In genomic region chr4:26346443-26347106, GRCm38 (mm10) we compare ENCODE assay signal across 8 mouse cellular contexts. TPM values are rescaled to one million over a fixed set of nuclear protein-coding genes. Genes with fewer than 3 reads are reported as not detected.
DNase-seq lines count a peak whose midpoint lies in the region; ATAC-seq and TF ChIP-seq lines count a peak whose summit lies in the region.

TSS of gene Manea (minus strand) at chr4:26346891.

- H3K4me1 ChIP-seq in hindbrain, embryonic 10.5 days (replicated peaks) = peaks cover 5% of the 10 kb centered on the region
- no peaks in the 10 kb centered on the region for H3K4me1 ChIP-seq in lung, postnatal 0 days (ENCODE audit: insufficient read depth, low read depth, low read length)

- H3K27ac ChIP-seq in hindbrain, embryonic 10.5 days = peak within 1 kb of the TSS; percentile 99
- H3K27ac ChIP-seq in lung, postnatal 0 days (ENCODE audit: low read length) = peak within 1 kb of the TSS; percentile 89

- TF ChIP-seq EP300 in lung, postnatal 0 days (IDR thresholded peaks at IDR 0.05) = no peak

- TF ChIP-seq CTCF in lung, postnatal 0 days (IDR thresholded peaks at IDR 0.05) = peak; percentile 47

- peak within 1 kb of the TSS; percentile 79 for H3K4me3 ChIP-seq in hindbrain, embryonic 10.5 days
- H3K4me3 ChIP-seq in lung, postnatal 0 days (ENCODE audit: low read depth, low read length) = peak within 1 kb of the TSS; percentile 78

- under 1% methylated on average over 52 of the region's 52 CpGs for WGBS in hindbrain, embryonic 10.5 days
- WGBS in lung, postnatal 0 days = 3% methylated on average over 39 of the region's 52 CpGs

- H3K4me2 ChIP-seq in lung, postnatal 0 days (replicated peaks; ENCODE audit: low read depth, low read length) = peak within 1 kb of the TSS; percentile 73

- DNase-seq in MN1 (ENCODE audit: low spot score) = peak; percentile 87
- peak; percentile 91 for DNase-seq in cerebellum, adult 9-10 months
- DNase-seq in hindbrain, embryonic 10.5 days (ENCODE audit: low spot score) = peak; percentile 93
- peak; percentile 88 for DNase-seq in layer of hippocampus, adult 9-11 months
- peak; percentile 97 for DNase-seq in lung, postnatal 0 days (ENCODE audit: low spot score)
- peak; percentile 88 for DNase-seq in ovary, postnatal 14 days (ENCODE audit: low spot score)
- peak; percentile 96 for DNase-seq in thymus, postnatal 14 days

- peak; percentile 98 for ATAC-seq in frontal cortex, adult (ENCODE audit: low TSS enrichment)
- peak; percentile 99 for ATAC-seq in lung, postnatal 0 days

- peaks cover 3% of the 10 kb centered on the region; the same call in 1 of the 2 replicates for H3K36me3 ChIP-seq in hindbrain, embryonic 10.5 days
- H3K36me3 ChIP-seq in lung, postnatal 0 days (ENCODE audit: insufficient read depth, low read length) = no peaks in the 10 kb centered on the region

- H3K9me3 ChIP-seq in hindbrain, embryonic 10.5 days = no peaks in the 10 kb centered on the region
- H3K9me3 ChIP-seq in lung, postnatal 0 days (ENCODE audit: low read length) = no peaks in the 10 kb centered on the region

- no peaks in the 10 kb centered on the region for H3K27me3 ChIP-seq in hindbrain, embryonic 10.5 days (ENCODE audit: insufficient read depth, poor library complexity, severe bottlenecking)
- H3K27me3 ChIP-seq in lung, postnatal 0 days (replicated peaks; ENCODE audit: insufficient read depth, low read length) = no peaks in the 10 kb centered on the region

- peak within 1 kb of the TSS; percentile 88 for H3K9ac ChIP-seq in lung, postnatal 0 days (replicated peaks; ENCODE audit: low read depth)

RNA-seq across cellular contexts. Expression of gene Manea, which starts in this region (rescaled TPM):
- 17.8 and 19.9 TPM in 2 replicates for polyA plus RNA-seq in hindbrain, embryonic 10.5 days (2016; fragmentation: Nextera tagmentation; extraction: Ambion mirVana)
- polyA plus RNA-seq in lung, postnatal 0 days (2015; fragmentation: Nextera tagmentation; extraction: Ambion mirVana) = 7.0 and 8.1 TPM in 2 replicates

Comparison
In these comparisons a context has a peak if more than half of its experiments do, and no peak if none do; other contexts are left out.
1. Peak in every context shown above with its lines: DNase-seq, ATAC-seq, H3K4me3 ChIP-seq and H3K27ac ChIP-seq.